Mouse (Mus musculus): ENCODE data around the gene Cdc42. TPM values are rescaled to one million over a fixed set of nuclear protein-coding genes. Genes with fewer than 3 reads are reported as not detected.
A peak's percentile ranks its signal among the peaks of the same experiment; 100 is the strongest.

Cdc42 gene
- polyA plus RNA-seq, 1 experiment, result 240 TPM

DNA sequence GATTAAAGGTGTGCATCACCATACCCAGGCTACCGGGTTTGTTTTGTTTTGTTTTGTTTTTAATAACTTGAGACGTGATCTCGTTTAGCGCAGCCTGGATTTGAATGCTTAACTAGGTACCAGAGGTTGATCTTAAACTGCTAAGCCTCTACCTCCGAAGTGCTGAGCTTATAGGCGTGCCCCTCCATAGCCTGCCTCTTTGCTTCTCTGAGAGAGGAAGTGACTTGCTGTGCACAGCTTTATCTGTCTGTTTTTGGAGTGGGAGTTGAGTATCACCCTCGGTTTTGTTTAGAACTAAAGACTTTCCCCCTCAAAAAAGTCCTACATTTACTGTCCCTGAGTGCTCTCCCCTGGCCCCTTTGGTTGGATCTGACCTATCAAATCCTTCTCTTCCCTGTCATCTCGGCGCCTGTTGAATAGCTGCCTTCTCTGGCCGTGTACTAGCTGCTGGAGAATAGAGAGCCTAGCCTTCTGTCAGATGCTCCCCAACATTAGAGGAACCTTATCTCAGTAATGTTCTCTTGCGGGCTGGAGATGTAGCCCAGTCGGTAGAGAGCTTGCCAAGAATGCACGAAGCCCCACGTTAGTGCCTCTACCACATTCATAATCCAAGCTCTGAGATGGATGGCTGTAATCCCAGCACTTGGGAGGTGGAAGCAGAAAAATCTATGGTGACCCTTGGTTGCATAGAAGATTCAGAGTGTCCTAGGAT, 927 bp upstream of the Cdc42 start:
- peaks cover 41% of the 10 kb centered on the region for H3K79me2 ChIP-seq (ENCODE audit: control insufficient read depth, insufficient read depth)
- H3K36me3 ChIP-seq (ENCODE audit: control insufficient read depth, insufficient read depth), result peaks cover 10% of the 10 kb centered on the region
- H3K27me3 ChIP-seq (ENCODE audit: control insufficient read depth, insufficient read depth, insufficient read length), result no peaks in the 10 kb centered on the region
- TF ChIP-seq FOSL1 (IDR thresholded peaks at IDR 0.05; ENCODE audit: insufficient read depth, low read length, poor library complexity, severe bottlenecking), result no peak
- TF ChIP-seq MYOD1 (IDR thresholded peaks at IDR 0.05; ENCODE audit: control insufficient read depth, insufficient read length, low read depth), result no peak
- TF ChIP-seq USF1 (IDR thresholded peaks at IDR 0.05; ENCODE audit: low read depth), result no peak
- TF ChIP-seq MAX (IDR thresholded peaks at IDR 0.05), result no peak
- TF ChIP-seq MYOG (IDR thresholded peaks at IDR 0.05; ENCODE audit: control insufficient read depth, extremely low read depth, insufficient read length), result no peak
- no peak for TF ChIP-seq CTCF (IDR thresholded peaks at IDR 0.05; ENCODE audit: control insufficient read depth, insufficient read depth, insufficient read length)
- TF ChIP-seq CEBPB (IDR thresholded peaks at IDR 0.05; ENCODE audit: low read depth), result no peak
- no peak overlapping the region for H3K4me3 ChIP-seq (ENCODE audit: insufficient read depth, poor library complexity, severe bottlenecking)
- peaks cover 34% of the 10 kb centered on the region for H3K79me3 ChIP-seq (ENCODE audit: low read depth)
- H3ac ChIP-seq (ENCODE audit: control insufficient read depth, insufficient read length, low read depth), result no peak overlapping the region

DNA sequence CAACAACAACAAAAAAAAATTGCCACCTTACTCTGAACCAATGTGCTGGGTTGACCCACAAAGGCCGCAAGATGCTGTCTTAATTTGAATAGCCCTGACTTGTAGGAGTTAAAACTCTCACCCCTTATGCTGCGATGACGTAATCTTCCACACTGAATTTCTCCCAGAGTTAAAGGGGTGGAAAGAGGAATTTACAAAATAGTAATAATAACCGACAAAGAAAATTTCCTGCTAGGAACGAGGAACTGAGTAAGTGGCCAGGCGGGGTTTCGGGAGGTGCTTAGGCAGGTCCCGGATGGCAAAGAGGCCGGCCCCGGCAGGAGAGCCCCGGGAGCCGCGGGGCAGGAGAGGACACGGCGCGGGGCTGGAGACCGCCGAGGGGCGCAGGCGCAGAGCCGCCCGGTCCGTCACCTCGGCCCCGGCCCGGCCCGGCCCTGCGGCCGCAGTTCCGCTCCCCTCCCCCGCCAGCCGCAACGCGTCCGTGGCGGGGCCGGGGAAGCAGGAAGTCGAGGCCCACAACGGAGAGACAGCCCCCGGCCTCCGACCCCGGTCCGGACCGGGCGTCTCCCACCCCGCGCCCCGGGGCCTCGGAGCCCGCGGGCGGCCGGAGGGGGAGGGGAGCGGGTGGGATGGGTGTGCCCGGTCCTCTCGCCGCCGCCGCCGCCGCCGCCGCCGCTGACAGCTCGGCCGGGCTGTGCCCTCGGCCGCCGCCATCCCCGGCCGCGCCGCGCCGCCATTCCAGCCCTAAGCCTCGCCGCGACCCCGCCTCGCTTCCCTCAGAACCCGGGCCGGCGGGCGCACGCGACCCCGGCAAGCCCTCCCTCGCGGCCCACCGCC, 628 bp downstream of the Cdc42 start:
- Histone ChIP-seq H3K27me3 (ENCODE audit: control insufficient read depth, insufficient read depth, insufficient read length) (no peaks in the 10 kb centered on the region), H3K79me3 (ENCODE audit: low read depth) (peaks cover 49% of the 10 kb centered on the region), H3ac (ENCODE audit: control insufficient read depth, insufficient read length, low read depth) (peak overlapping the region; percentile 98), H3K79me2 (ENCODE audit: control insufficient read depth, insufficient read depth) (peaks cover 56% of the 10 kb centered on the region), H3K36me3 (ENCODE audit: control insufficient read depth, insufficient read depth) (peaks cover 25% of the 10 kb centered on the region), H3K4me3 (ENCODE audit: insufficient read depth, poor library complexity, severe bottlenecking) (peak overlapping the region; percentile 74)
- TF ChIP-seq CEBPB (IDR thresholded peaks at IDR 0.05; ENCODE audit: low read depth) (peak; percentile 30), MYOG (IDR thresholded peaks at IDR 0.05; ENCODE audit: control insufficient read depth, extremely low read depth, insufficient read length) (no peak)

DNA sequence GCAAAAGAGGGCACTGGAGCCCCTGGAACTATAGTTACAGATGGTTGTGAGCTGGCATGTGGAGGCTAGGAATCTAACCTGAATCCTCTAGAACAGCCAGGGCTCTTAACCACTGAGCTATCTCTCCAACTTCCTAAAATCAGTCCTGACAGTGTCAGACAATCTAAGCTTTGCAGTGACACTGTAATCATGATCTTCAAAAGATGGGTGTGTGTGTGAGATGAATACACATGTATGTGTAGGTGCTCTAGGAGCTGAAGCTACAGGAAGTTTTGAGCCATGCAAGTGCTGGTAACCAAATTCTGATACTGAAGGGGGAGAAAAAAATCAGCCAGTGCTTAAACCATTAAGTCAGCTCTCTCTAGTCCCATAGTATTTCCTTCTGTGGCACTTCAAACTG, 6.9 kb downstream of the Cdc42 start:
- no peaks in the 10 kb centered on the region for H3K27me3 ChIP-seq (ENCODE audit: control insufficient read depth, insufficient read depth, insufficient read length)
- H3K36me3 ChIP-seq (ENCODE audit: control insufficient read depth, insufficient read depth), result peaks cover 43% of the 10 kb centered on the region
- peaks cover 100% of the 10 kb centered on the region for H3K79me2 ChIP-seq (ENCODE audit: control insufficient read depth, insufficient read depth)
- no peak overlapping the region for H3K4me3 ChIP-seq (ENCODE audit: insufficient read depth, poor library complexity, severe bottlenecking)
- H3ac ChIP-seq (ENCODE audit: control insufficient read depth, insufficient read length, low read depth), result no peak overlapping the region
- H3K79me3 ChIP-seq (ENCODE audit: low read depth), result peaks cover 97% of the 10 kb centered on the region
- no peak for TF ChIP-seq CTCF (IDR thresholded peaks at IDR 0.05; ENCODE audit: control insufficient read depth, insufficient read depth, insufficient read length)
- no peak for TF ChIP-seq CEBPB (IDR thresholded peaks at IDR 0.05; ENCODE audit: low read depth)
- TF ChIP-seq FOSL1 (IDR thresholded peaks at IDR 0.05; ENCODE audit: insufficient read depth, low read length, poor library complexity, severe bottlenecking), result no peak
- no peak for TF ChIP-seq USF1 (IDR thresholded peaks at IDR 0.05; ENCODE audit: low read depth)
- TF ChIP-seq MYOD1 (IDR thresholded peaks at IDR 0.05; ENCODE audit: control insufficient read depth, insufficient read length, low read depth), result no peak
- TF ChIP-seq MAX (IDR thresholded peaks at IDR 0.05), result no peak
- no peak for TF ChIP-seq MYOG (IDR thresholded peaks at IDR 0.05; ENCODE audit: control insufficient read depth, extremely low read depth, insufficient read length)

- TF ChIP-seq FOSL1 (IDR thresholded peaks at IDR 0.05; ENCODE audit: insufficient read depth, low read length, poor library complexity, severe bottlenecking) (no peak), MAX (IDR thresholded peaks at IDR 0.05) (no peak), CEBPB (IDR thresholded peaks at IDR 0.05; ENCODE audit: low read depth) (no peak)
- Histone ChIP-seq H3K79me3 (ENCODE audit: low read depth) (peaks cover 94% of the 10 kb centered on the region), H3ac (ENCODE audit: control insufficient read depth, insufficient read length, low read depth) (no peak overlapping the region), H3K36me3 (ENCODE audit: control insufficient read depth, insufficient read depth) (peaks cover 25% of the 10 kb centered on the region), H3K27me3 (ENCODE audit: control insufficient read depth, insufficient read depth, insufficient read length) (no peaks in the 10 kb centered on the region), H3K4me3 (ENCODE audit: insufficient read depth, poor library complexity, severe bottlenecking) (no peak overlapping the region), H3K79me2 (ENCODE audit: control insufficient read depth, insufficient read depth) (peaks cover 100% of the 10 kb centered on the region)
These were observed 11.7 kb downstream of the Cdc42 start for GRCm38 (mm10) chr4:137345790-137346189.

GRCm38 (mm10) chr4:137345112-137345511, 12.4 kb downstream of the Cdc42 start:
- H3ac ChIP-seq (ENCODE audit: control insufficient read depth, insufficient read length, low read depth), result no peak overlapping the region
- H3K36me3 ChIP-seq (ENCODE audit: control insufficient read depth, insufficient read depth), result peaks cover 22% of the 10 kb centered on the region
- TF ChIP-seq CEBPB (IDR thresholded peaks at IDR 0.05; ENCODE audit: low read depth) (no peak), FOSL1 (IDR thresholded peaks at IDR 0.05; ENCODE audit: insufficient read depth, low read length, poor library complexity, severe bottlenecking) (no peak), MYOD1 (IDR thresholded peaks at IDR 0.05; ENCODE audit: control insufficient read depth, insufficient read length, low read depth) (no peak), MAX (IDR thresholded peaks at IDR 0.05) (no peak), CTCF (IDR thresholded peaks at IDR 0.05; ENCODE audit: control insufficient read depth, insufficient read depth, insufficient read length) (no peak), MYOG (IDR thresholded peaks at IDR 0.05; ENCODE audit: control insufficient read depth, extremely low read depth, insufficient read length) (no peak), USF1 (IDR thresholded peaks at IDR 0.05; ENCODE audit: low read depth) (no peak)
- H3K27me3 ChIP-seq (ENCODE audit: control insufficient read depth, insufficient read depth, insufficient read length), result no peaks in the 10 kb centered on the region
- peaks cover 100% of the 10 kb centered on the region for H3K79me2 ChIP-seq (ENCODE audit: control insufficient read depth, insufficient read depth)
- peaks cover 94% of the 10 kb centered on the region for H3K79me3 ChIP-seq (ENCODE audit: low read depth)
- H3K4me3 ChIP-seq (ENCODE audit: insufficient read depth, poor library complexity, severe bottlenecking), result no peak overlapping the region

Measured in C2C12 (cell line).